Mouse (Mus musculus) lung, postnatal 25 days (tissue): ENCODE measurements at regions not wholly inside any gene's neighbourhood (a gene's known extent, or its start where the extent isn't known, plus 50 kb on each side); places are given as distances from the start of the nearest gene placed in this dataset.
"Not testable (repeated sequence)": the region's sequence is repeated elsewhere in the genome, so short reads cannot be mapped to it uniquely, and the experiment has no call there.

Experiments
- DNase-seq: peaks from one replicate; pipeline ENCODE4 v3.0.0; 2022; ENCODE audit warnings: low spot score

DNA sequence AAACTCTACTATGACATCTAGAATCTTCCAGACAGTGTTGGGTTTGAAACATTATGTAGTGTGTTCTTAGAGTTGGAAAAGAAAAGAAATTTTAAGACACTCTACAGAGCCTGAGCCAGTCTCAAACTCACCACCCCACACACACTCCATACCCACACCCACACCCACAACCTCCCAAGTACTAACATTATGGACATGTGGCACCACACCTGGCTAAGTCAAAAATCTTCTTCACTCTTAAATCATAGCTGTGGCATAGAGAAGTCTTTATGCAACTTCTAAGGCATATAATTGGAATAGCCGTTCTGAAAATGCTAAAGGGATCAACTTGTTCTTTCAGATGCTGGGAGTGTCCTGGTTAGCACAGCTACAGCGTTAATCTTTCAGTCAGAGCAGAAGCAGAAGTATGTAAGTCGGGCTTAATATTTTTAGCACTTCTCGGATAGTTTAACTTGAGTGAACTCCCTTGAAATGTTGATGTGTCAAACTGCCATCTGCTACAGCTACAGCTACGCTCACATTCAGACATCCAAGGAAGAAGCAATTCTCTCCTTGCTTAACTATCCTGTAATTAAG, 68.6 kb upstream of the Creb1 start:
- no peak for DNase-seq

DNA sequence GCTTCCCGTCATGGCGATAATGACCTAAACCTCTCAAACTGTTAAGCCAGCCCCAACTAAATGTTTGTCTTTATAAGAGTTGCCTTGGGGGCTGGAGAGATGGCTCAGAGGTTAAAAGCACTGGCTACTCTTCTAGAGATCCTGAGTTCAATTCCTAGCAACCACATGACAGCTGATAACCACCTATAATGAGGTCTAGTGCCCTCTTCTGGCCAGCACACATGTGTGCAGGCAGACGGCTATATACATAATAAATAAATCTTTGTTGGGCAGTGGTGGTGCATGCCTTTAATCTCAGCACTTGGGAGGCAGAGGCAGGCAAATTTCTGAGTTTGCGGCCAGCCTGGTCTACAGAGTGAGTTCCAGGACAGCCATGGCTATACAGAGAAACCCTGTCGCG, 70.8 kb upstream of the Creb1 start:
- not testable (repeated sequence) for DNase-seq

DNA sequence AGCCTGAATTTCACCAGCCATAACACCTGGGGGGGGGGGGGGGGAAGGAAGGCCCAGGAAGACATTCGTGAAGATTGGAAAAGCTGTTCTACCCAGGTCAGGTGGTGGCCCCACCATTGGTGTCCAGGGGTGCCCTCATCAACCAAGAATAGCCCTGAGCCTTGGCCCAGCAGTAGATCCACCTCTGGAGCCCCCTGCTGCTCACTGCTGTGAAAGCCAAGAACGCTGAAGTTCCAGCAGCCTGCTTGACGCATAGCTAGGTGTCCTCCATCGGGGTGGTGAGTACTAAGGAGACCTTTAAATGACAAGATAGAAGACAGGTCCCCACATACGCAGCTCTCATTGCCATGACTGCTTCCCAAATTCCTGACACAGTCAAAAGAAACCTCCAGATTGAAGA, 74.6 kb upstream of the Creb1 start:
- DNase-seq = no peak

DNA sequence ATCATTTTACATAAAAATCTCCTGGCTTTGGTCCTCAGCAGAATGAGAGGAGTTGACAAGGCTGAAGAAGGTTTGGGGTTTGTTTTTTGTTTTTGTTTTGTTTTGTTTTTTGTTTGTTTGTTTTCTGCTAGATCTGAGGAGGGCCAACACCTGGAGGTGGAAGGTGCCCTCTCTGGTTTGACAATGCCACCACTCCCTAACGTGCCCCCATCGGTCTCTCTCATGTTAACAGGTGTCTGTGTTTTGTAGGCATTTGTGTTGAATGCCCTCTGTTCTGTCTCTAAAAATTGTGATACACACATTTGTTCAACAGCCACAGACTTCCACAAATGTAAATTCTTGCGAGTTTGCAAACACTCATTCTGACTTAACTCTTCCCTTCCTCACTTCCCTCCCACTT, 83.3 kb upstream of the Creb1 start:
- no peak for DNase-seq

DNA sequence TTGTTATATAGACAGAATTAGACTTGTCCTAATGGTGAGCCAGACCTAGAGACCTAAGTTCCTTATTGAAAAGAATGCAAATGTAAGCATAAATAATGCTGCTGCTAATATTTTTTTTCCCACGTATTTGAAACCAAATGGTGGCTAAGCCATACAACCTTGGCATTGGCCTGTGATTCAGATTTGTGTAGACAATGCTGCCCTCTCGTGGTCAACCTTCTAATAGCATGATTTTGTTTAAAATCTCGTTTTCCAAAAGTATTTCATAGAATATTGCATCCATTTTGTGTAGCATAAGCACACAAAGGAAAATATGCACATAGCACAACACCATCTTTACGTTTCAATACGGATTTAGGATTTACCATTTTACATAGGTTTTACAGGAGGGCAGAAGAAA, 84.4 kb upstream of the Creb1 start:
- peak; percentile 73 for DNase-seq

DNA sequence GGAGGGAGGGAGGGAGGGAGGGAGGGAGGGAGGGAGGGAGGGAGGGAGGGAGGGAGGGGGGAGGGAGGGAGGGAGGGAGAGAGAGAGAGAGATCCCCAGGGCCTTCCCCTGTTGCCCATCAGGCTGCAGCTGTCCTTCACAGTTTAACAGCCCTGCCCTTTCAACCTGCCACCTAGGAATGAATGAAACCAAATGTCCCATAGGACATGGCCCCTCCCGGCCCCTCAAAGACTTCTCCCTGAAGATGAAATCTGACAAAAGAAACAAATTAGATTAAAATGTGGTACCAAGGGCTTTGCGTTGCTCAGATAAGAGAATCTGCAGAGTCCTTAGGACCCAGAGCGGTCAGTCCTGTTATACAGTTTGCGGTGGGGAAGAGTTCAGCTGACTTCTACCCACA, 86.0 kb upstream of the Creb1 start:
- no peak for DNase-seq

DNA sequence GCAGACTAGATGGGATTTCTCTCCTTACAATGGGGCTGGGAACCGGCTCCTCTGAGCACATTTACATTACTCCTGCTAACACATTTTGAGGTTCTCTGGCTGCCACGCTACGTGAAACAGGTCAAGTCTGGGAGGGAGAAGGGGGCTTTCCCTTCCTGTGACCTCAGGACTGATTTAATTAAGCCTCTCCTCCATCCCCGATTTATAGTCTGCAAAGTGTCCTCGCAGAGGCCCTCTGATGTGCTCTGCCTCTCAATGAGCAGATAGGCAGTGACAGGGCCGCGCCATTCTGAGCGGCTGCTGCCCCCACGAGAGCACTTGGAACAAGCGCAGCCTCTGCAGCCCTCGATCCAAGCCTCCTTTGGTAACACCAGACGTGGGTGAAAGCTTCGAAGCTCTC, 86.5 kb upstream of the Creb1 start:
- peak; percentile 75 for DNase-seq

DNA sequence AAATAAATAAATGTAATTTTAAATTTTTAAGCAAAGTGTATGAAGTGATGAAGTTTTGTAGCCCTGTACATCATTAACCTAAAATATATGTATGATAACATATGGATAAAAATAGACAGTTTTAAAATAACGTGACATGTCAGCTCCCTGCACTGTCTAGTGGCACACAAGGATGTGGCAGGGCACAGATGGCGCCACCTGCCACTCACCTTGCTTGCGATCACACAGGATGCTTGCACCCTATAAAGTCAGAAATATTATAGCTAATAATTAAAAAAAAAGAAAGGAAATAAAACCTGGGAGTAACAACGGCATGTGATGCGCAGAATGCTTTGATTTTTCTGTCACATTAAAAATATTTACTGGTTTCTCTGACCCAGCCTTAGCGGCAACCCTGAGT, 89.0 kb upstream of the Creb1 start:
- no peak for DNase-seq

DNA sequence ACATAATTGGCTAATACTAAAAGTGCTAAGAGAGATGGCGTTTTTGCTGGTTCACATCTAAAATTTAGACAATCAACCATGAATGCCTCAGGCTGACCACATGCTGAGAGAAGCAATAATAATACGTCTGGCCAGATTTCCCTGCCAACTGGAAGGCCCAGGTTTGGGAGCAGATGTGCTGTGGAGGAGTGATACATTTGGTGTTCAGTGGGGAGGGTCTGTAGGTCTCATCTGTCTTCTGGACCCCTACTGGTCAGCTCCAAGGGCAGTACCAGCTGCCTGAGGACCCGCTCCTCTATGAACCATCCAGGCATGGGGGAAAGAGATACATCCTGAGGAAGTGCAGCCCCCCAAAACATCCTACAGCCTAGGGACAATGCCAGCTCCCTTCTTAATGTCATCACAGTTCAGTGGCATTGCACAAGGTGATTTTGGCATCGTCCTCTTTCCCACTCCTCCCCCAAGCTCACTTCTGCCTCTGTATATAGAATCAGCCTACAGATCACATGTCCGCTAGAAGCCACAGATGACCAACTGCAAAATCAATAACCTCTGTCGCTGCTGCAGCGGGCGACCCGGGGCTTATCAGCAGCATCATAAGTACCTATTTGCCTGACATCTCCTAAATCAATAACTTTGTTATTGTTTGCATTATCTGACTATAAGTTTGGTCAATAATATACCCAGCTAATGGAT, 90.1 kb upstream of the Creb1 start:
- DNase-seq = no peak

DNA sequence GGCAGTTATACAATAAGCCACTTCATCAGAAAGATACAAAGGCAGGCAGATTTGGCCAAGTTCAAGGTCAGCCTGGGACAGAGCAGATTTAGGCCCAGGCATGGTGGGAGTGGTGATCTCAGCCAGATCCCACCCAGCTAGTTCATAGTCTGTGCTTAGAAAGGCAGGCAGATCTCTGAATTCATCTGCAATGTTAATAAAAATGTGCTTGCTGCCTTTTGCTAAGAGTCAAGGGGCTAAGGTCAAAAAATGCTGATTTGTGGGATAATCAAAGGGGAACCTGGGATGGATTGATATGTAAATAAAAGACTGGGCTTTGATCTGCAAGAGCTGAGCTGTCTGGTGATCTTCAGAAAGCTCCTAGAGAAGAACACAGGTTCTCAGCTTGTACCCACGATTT, 109.2 kb upstream of the Creb1 start:
- no peak for DNase-seq

DNA sequence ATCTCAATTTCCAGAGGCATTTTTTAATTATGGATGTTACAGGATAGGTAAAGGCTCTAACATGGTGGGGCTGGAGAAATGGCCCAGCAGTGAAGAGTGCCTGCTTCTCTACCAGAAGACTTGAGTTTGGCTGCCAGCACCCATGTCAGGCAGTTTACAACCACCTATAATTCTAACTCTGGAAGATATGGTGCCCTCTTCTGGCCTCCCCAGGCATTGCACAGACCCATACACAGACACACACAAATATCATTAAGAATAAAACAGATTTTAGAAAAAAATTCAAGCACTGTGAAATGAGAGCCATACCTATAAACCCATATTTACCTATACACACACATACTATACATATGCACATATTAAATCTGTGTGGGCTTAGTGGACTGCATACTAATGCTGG, 113.9 kb upstream of the Creb1 start:
- no peak for DNase-seq

DNA sequence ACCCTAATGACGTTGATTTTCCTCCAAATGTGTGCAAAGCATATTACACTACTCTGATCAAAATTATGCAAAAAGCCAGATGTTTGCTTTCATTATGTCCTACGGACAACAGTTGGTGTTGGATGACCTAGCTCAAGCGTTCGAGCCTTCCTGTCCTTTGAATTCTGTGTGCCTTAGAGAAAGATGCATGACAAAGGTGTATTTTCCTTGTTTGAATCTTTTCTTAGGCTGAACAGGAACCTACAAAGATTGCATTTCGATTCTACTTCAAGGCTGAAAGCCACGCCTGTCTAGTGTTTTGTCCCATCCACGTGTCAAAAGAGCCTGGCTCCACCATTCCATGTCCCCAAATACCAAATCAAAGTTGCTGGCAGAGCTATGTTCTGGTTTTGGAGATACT, 116.5 kb upstream of the Creb1 start:
- no peak for DNase-seq

DNA sequence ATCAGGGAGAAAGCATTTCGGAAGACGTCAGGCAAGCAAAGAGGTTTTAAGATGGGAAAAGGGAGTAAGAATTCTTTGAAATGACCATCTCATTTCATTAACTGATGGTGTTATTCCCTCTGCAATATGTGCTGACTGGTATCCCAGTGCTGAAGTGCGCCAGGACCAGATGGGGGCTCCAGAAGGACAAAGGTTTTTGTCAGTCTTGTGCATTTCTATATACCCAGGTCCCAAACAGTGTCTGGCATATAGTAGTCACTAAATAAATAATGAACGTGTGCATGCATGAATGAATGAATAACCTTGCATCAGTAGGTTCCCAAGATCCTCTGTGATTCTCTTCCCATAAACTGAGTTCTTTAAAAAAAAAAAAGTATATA, 119.3 kb upstream of the Creb1 start:
- DNase-seq = no peak

DNA sequence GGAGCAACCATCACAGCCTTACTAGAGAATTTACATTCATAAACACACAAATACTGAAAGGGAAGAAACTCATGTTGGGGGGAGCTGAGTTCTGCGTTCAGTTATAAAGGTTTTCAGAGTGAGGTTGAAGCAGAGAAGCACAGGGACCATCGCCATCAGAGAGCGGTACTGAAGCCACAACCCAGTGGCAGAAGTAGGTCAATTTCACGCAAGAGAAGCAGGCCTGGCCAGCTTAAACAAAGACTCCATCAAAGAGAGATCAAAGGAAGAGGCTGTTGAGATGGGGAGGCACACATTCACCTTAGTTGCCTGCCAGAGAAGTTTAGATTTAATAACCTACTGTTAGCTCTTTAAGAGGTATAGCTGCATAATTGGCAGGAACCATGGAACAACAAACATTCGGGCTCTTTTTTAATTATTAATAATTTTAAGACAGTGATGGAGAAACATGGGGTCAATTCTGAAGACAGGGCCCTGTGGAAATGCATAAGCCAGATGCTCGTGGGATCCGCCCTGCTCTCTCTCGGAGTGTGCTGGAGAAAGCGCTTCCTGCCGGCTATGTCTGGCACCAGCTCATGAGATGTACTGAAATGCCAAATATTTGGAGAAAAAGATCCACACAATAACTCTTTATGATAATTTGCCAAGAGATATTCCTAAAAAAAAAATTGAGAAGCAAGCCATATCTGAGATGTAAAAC, 119.8 kb upstream of the Creb1 start:
- DNase-seq = no peak

DNA sequence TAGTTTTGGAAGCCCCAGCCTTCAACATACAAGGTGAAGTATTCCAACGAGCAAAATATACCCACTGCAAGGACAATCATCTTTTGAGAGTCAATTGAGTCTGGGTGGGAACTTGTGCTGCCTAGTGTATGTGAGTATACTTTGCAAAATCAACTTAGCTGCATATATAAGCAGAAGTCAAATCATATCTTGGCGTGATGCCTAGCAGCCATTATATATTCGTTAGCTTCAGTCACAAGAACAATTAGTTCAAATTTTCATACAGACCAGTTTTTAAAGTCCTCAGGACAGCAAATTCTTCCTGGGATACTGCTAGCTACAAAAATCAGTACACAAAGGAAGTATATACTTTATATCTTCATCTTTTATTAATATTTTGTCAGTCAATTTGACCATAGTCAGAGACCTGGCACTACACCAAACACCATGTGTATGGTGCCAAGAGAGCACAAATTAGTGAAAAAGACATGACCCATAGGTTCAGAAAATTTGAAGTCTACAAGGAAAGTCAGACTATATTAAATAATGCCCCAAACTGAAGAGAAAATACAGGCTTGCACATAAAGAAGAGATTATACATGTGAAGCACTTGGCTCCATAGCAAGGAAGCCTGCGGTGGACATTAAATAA, 120.5 kb upstream of the Creb1 start:
- no peak for DNase-seq

DNA sequence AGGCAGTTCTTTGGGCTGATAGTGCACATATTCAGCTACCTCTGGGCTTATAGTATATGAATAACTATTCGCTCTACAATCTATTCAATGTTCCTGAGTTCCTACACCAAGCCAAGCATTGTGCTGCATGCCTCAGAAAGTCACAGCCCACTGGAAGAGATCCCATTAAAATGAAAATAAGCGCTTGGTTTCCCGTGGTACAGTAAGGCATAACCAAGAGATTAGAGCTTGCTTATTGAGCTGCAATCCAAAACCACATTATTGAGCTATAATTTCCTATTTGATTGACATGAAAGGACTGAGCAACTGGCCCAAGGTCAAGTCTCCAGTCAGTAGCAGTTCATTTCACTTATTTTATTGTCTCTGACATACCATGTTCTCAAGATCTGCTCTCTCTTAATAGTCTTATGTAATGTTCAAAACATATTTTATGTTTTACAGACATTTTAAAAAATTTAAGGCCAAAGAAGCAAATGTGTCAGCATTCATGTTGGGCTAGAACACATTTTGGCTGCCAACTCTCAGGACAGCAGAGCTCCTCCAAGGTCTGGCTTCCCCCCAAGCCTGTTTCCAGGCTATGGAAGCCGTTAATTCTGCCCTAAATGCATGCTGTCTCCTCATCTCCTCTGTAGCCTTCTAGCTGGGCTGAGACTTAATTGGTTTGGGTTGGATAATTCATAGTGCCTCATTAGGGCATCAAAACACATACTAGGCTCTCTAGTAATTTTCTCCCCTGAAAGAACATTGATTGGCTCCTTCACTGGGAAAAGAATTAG, 123.5 kb upstream of the Creb1 start:
- DNase-seq = no peak

DNA sequence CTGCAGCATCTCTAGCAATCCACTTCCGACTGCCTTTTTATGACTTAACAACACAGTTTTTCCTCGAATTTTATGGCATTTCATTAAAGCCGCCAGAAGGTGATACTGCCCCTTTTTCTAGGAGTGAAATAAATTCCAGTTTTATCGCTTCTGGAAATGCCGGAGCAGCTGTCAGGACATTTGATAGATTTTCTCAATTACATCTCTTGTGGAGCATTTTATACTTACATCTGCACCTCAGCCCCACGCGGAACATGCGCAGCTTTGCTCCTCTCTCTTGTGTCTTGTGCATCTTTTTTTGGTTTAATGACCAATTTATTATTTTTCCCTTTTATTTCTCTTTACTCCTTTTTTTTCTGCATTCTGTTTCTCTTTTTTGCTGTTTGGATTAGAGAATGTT, 140.9 kb upstream of the Creb1 start:
- DNase-seq = no peak

DNA sequence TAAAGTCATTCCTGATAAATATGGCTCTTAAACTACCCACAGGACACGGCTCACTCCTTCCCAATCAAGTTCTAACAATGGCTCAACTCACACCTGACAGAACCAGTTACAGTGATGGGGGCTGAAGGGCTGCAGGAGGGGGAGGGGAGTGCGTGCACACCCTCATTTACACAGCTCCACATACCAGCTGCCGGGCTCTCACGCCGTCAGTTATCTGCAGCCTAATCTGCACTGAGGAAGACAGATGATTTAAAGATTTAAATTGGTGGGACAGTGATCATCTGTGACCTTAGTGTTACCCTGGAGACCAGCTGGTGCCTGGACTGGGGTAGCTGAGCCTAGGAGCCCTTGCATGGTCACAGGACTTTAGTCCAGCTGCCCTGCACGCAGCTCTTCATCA, 151.2 kb upstream of the Creb1 start:
- DNase-seq = no peak

DNA sequence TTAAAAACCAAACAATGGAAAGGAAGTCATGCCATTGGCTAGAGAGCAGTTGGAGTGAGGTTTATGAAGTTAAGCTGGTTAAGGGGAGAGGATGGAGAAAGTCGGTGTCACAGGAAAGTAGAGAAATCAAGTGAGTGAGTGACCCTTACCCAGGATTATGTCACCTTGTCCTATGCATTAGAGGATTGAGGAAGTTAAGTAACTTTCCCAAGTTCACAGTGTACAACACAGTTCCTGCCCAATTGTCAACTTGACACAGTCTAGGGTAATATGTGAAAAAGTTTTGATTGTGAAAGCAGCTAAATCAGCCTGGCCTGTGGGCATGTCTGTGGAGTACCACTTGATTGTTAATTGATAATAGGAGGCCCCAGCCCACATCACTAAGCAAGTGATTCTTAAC, 156.0 kb upstream of the Creb1 start:
- DNase-seq = peak; percentile 9

DNA sequence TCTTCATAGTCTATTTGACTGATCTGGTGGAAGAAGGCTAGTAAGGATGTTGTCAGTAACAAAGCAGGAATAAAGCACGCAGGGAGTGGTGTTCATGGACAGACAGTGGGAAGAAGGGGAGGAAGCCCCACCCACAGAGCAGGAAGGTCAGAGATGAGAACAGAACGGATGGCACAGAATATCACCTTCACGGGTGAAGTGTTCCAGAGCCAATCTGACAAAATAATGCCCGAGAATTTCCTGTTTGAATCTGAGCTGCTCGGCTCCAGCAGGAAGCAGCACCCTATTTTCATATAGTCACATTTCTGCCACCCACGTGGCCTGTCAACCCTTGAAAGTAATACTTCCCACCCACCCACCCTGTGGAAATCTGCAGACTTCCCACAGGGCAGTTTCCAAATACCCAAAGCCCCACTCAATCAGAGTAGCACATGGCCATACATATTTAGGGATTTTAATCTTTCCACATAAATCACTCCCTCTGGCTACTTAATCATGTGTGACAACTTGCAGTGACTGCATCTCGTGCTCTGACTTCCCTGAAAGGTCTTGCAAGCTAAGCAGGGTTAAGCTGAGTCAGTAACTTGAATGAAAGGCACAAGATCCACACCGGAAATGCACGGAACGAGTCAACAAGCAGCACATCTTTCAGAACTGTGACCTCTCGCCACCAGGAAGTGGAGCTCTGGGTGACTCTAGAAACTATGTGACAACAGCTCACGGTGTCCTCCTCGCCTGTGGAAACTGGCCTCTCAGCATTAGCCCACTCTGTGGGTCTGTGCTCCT, 158.0 kb upstream of the Creb1 start:
- peak; percentile 35 for DNase-seq

DNA sequence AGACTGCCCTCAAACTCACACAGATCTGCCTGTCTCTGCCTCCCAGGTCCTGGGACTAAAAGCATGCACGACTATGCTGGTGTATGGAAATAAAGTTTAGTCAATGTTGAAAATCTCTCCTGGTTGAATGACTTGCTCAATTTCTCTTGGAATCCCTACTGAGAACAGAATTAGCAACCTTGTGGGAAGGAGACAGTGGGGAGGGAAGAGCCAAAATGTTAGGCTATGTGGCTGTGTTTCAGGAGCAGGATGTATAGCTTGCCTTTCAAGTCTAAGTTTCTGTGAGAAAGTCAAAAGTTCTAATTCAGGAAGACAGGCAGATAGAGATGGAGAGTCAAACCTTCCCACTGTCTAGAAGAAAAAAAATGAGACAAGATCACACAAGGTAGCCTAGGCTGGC, 168.3 kb upstream of the Creb1 start:
- no peak for DNase-seq
